Mouse (Mus musculus) liver, embryonic 14.5 days (tissue): ENCODE measurements around the gene Iqcf3.

Experiments
- CTCF ChIP-seq: IDR thresholded peaks from 2 replicates; pipeline ENCODE4 v1.5.1; 2016; ENCODE audit warnings: antibody characterized with exemption, low read depth, control low read depth
- EP300 ChIP-seq: IDR thresholded peaks from 2 replicates; pipeline ENCODE4 v1.6.1; 2016; ENCODE audit warnings: antibody characterized with exemption, low read depth

DNA sequence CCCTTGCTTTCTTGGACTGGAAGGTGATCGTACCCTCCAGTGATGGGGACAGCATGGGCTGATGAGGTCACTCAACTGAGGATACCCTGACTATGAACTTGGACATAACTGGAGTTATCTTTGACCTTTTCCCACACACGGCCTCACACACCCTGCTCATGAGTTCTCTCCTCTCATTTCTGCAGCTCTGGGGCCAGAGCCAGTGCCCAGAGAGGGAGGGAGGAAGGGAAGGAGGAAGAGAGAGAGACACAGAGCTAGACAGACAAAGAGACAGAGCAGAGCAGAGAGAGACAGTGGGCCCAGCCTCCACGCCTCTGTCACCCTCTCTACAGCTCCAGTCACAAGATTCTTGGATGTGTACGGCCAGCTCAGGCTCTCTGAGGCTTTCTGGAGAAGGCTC, 89.1 kb downstream of the Iqcf3 start:
- TF ChIP-seq CTCF: no peak
- TF ChIP-seq EP300: no peak
